Mouse (Mus musculus): ENCODE measurements at regions not wholly inside any gene's neighbourhood (a gene's known extent, or its start where the extent isn't known, plus 50 kb on each side); places are given as distances from the start of the nearest gene placed in this dataset.

DNA sequence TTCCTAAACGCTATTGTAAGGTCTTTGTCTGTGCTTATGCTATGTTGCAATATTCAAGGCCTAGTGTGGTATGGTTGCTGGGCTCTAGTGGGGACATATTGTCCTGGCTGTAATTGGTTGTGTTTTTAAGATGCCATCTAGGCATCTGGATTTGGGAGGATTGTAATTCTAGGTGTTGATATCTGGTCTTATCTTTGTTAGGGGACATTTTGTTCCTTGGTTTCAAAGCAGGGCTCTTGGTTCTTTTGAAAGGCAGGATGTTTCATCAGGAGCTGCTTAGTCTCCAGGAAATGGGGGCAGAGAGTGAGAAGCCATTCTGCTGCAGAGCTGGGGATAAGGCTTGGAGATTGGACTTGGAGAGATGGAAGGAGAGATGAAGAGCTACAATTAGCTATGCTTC, 194.7 kb upstream of the Usp24 start:
- Histone ChIP-seq H3K27me3 (ENCODE audit: control insufficient read depth, insufficient read depth, low read length) (no peaks in the 10 kb centered on the region), H3K27ac (ENCODE audit: low read length) (no peak overlapping the region), H3K4me2 (ENCODE audit: low read depth, low read length) (no peak overlapping the region), H3K9ac (ENCODE audit: low read length) (no peak overlapping the region), H3K36me3 (ENCODE audit: control insufficient read depth, insufficient read depth, low read length) (no peaks in the 10 kb centered on the region), H3K9me3 (replicated peaks; ENCODE audit: control insufficient read depth, low read length) (no peaks in the 10 kb centered on the region), H3K4me1 (ENCODE audit: control insufficient read depth, insufficient read depth, low read length) (no peaks in the 10 kb centered on the region; the same call in 1 of the 2 replicates), H3K4me3 (replicated peaks; ENCODE audit: low read length) (no peak overlapping the region)
- ATAC-seq (ENCODE audit: insufficient read depth, low FRiP score), result no peak
- 72% methylated on average over 1 of the region's 1 CpGs for WGBS

DNA sequence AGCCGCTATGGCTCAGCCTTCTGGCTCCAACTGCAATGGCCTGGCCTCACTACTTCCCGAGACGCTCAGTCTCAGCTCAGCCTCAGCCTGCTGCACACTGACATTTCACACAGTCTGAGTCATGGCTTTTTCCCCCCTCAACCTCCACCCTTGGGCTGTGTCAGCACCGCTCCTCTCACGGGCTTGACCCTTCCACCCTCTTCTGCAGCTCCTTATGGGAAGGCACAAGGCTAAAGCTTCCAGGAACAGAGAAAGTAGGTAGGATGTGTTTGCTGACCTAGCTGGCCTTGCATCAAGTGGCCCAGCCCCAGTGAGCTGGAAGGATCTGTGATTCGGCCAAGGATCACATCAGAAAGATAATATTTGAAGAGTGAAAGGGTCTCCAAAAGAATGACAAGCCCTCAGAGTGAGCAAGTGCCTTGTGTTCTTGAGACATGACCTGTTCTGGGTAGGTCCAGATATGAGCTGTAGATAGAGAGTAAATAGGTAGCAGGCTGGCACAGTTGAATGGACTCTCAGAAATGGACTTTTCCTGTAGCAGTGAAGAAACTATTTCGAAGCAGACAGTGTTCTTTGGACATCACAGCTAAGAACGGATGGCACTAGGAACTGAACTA, 192.9 kb upstream of the Usp24 start:
- WGBS, result 70% methylated on average over 8 of the region's 8 CpGs
- no peaks in the 10 kb centered on the region for H3K9me3 ChIP-seq (replicated peaks; ENCODE audit: control insufficient read depth, low read length)
- H3K9ac ChIP-seq (ENCODE audit: low read length), result no peak overlapping the region
- H3K27ac ChIP-seq (ENCODE audit: low read length), result no peak overlapping the region
- no peaks in the 10 kb centered on the region; the same call in 1 of the 2 replicates for H3K4me1 ChIP-seq (ENCODE audit: control insufficient read depth, insufficient read depth, low read length)
- ATAC-seq (ENCODE audit: insufficient read depth, low FRiP score), result no peak
- no peaks in the 10 kb centered on the region for H3K27me3 ChIP-seq (ENCODE audit: control insufficient read depth, insufficient read depth, low read length)
- H3K4me3 ChIP-seq (replicated peaks; ENCODE audit: low read length), result no peak overlapping the region
- H3K36me3 ChIP-seq (ENCODE audit: control insufficient read depth, insufficient read depth, low read length), result no peaks in the 10 kb centered on the region
- H3K4me2 ChIP-seq (ENCODE audit: low read depth, low read length), result no peak overlapping the region

DNA sequence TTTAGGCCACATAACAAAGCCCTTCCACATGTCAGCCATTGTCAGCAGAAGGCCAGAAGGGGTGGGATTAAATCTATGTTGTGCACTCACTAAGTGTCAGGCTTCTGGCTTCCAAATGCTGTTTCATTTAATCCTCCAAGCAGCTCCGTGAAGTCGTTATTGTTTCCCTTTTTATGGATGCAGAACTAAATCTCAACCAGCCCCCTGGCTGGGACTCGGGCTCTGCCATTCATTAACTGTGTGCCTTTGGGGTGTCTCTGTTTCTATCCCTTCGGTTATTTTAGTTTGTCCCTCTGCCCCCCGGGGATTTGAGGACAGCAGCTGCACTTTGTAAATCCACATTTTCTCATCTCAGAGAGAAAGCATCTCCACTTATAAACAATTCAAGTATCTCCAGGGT, 188.8 kb upstream of the Usp24 start:
- H3K36me3 ChIP-seq (ENCODE audit: control insufficient read depth, insufficient read depth, low read length), result no peaks in the 10 kb centered on the region
- no peaks in the 10 kb centered on the region for H3K27me3 ChIP-seq (ENCODE audit: control insufficient read depth, insufficient read depth, low read length)
- 56% methylated on average over 5 of the region's 5 CpGs for WGBS
- H3K27ac ChIP-seq (ENCODE audit: low read length), result peak overlapping the region; percentile 53; the same call in 1 of the 2 replicates
- no peak overlapping the region for H3K4me2 ChIP-seq (ENCODE audit: low read depth, low read length)
- no peaks in the 10 kb centered on the region; the same call in 1 of the 2 replicates for H3K4me1 ChIP-seq (ENCODE audit: control insufficient read depth, insufficient read depth, low read length)
- no peaks in the 10 kb centered on the region for H3K9me3 ChIP-seq (replicated peaks; ENCODE audit: control insufficient read depth, low read length)
- ATAC-seq (ENCODE audit: insufficient read depth, low FRiP score), result no peak
- no peak overlapping the region for H3K4me3 ChIP-seq (replicated peaks; ENCODE audit: low read length)
- H3K9ac ChIP-seq (ENCODE audit: low read length), result no peak overlapping the region

DNA sequence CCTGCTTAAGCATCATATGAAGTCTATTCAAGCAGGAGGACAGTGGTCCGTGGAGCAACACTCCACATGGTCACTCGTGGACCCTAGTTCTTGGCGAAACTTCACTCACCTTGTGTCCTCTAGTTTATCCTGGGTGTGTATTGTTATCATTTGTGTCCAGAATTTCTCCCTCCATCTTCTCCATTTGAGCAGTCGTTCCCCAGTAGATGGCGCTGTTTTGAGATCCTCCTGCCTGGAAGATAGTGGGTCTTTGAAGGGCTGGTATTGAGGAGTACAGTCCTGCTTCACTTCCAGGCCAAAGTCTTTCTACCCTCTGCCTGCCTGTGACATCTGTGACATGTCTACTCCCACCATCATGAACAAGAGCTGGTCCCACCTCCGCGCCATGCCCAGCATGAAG, 188.4 kb upstream of the Usp24 start:
- Histone ChIP-seq H3K4me1 (ENCODE audit: control insufficient read depth, insufficient read depth, low read length) (no peaks in the 10 kb centered on the region; the same call in 1 of the 2 replicates), H3K36me3 (ENCODE audit: control insufficient read depth, insufficient read depth, low read length) (no peaks in the 10 kb centered on the region), H3K27ac (ENCODE audit: low read length) (peak overlapping the region; percentile 53; the same call in 1 of the 2 replicates), H3K4me3 (replicated peaks; ENCODE audit: low read length) (no peak overlapping the region), H3K27me3 (ENCODE audit: control insufficient read depth, insufficient read depth, low read length) (no peaks in the 10 kb centered on the region), H3K4me2 (ENCODE audit: low read depth, low read length) (no peak overlapping the region), H3K9ac (ENCODE audit: low read length) (no peak overlapping the region), H3K9me3 (replicated peaks; ENCODE audit: control insufficient read depth, low read length) (no peaks in the 10 kb centered on the region)
- ATAC-seq (ENCODE audit: insufficient read depth, low FRiP score), result no peak
- 56% methylated on average over 7 of the region's 7 CpGs for WGBS

DNA sequence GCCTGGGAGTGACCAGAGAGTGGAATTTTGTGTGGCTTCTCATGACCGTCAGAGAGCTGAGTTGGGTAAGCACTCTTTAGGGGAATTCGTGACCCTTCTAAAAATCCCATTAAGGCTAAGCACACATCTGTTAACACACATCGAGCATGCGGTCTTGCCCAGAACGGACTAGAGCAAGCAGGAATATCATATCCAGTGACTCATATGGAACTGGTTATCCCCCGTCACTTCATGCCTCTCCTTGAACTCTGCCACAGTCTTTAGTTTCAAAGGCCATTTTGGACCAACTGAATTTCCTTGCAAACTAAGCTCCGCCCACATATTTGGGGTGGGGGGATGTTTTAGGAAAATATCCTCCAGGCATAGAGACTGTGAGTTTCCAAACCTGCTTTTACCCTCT, 186.7 kb upstream of the Usp24 start:
- H3K9me3 ChIP-seq (replicated peaks; ENCODE audit: control insufficient read depth, low read length), result no peaks in the 10 kb centered on the region
- no peak overlapping the region for H3K4me3 ChIP-seq (replicated peaks; ENCODE audit: low read length)
- no peak overlapping the region for H3K9ac ChIP-seq (ENCODE audit: low read length)
- no peaks in the 10 kb centered on the region for H3K36me3 ChIP-seq (ENCODE audit: control insufficient read depth, insufficient read depth, low read length)
- no peaks in the 10 kb centered on the region; the same call in 1 of the 2 replicates for H3K4me1 ChIP-seq (ENCODE audit: control insufficient read depth, insufficient read depth, low read length)
- peak overlapping the region; percentile 71 for H3K27ac ChIP-seq (ENCODE audit: low read length)
- H3K27me3 ChIP-seq (ENCODE audit: control insufficient read depth, insufficient read depth, low read length), result no peaks in the 10 kb centered on the region
- 52% methylated on average over 7 of the region's 7 CpGs for WGBS
- H3K4me2 ChIP-seq (ENCODE audit: low read depth, low read length), result no peak overlapping the region
- ATAC-seq (ENCODE audit: insufficient read depth, low FRiP score), result peak; percentile 46

DNA sequence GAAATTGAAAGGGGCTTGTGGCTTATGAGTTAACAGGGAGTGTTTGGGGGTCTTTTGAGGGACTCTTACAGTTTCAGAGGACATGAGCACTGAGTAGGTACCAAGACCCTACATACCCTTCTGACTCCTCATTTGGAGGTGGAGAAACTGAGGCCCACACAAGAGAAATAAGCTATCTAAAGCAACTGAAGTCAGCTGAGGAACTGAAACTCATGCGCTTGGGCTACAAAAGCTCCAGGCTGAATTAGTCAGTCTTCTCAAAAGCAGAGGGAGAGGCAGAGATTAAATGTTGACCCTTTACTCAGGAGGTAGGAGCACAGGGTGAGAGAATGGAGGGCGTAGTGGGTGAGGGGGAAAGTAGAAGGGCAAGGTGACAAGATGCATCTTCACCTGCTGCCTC, 186.2 kb upstream of the Usp24 start:
- Histone ChIP-seq H3K9me3 (replicated peaks; ENCODE audit: control insufficient read depth, low read length) (no peaks in the 10 kb centered on the region), H3K36me3 (ENCODE audit: control insufficient read depth, insufficient read depth, low read length) (no peaks in the 10 kb centered on the region), H3K4me3 (replicated peaks; ENCODE audit: low read length) (no peak overlapping the region), H3K27me3 (ENCODE audit: control insufficient read depth, insufficient read depth, low read length) (no peaks in the 10 kb centered on the region), H3K9ac (ENCODE audit: low read length) (no peak overlapping the region), H3K4me2 (ENCODE audit: low read depth, low read length) (no peak overlapping the region), H3K27ac (ENCODE audit: low read length) (no peak overlapping the region), H3K4me1 (ENCODE audit: control insufficient read depth, insufficient read depth, low read length) (no peaks in the 10 kb centered on the region; the same call in 1 of the 2 replicates)
- no peak for ATAC-seq (ENCODE audit: insufficient read depth, low FRiP score)
- 89% methylated on average over 2 of the region's 2 CpGs for WGBS

DNA sequence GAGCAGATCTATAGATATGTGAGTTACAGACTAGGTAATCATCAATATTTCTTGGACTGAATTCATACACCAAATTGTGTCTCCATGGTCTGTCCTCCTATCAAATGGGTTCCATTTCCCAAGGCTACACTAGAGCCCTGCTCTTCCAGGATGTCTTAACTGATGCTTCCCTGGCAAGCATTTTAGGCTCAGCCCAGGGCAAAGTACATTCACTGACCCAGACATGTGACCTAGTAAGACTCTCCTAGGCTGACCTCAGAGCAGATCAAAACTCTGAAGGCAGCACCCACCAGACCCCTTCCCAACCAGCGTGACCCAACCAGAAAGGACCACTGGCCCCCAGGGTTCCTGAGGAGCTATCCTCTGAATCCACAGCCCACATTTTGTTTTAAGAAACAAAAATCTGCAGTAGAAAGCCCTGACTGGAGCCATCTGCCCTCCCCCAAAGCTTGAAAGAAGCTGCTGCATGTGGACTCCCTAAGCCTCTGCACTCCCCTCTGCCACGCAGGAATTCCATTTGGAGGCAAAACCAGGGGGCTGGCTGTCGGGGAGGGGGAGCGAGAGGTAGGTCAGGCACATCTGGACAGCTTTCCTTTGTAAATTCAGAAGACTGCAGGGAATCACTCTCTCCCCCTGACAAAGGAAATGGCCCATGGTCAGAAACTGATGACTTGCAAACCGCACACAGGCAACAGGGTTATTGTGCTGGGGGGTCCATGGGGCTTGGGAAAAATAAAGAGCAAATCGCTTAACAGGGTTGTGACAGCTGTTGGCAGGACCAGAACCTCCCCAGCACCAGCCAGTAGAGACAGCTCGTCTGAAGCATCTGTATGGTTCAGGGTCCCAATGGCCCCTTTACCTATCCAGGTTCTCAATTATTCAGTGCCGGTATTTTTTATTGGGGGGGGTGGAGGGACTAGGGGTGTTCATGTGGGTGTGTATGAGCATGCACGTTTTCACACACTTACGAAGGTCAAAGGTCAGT, 182.0 kb upstream of the Usp24 start:
- no peaks in the 10 kb centered on the region for H3K36me3 ChIP-seq (ENCODE audit: control insufficient read depth, insufficient read depth, low read length)
- ATAC-seq (ENCODE audit: insufficient read depth, low FRiP score), result no peak
- H3K4me2 ChIP-seq (ENCODE audit: low read depth, low read length), result no peak overlapping the region
- WGBS, result 62% methylated on average over 10 of the region's 10 CpGs
- H3K27me3 ChIP-seq (ENCODE audit: control insufficient read depth, insufficient read depth, low read length), result no peaks in the 10 kb centered on the region
- H3K9me3 ChIP-seq (replicated peaks; ENCODE audit: control insufficient read depth, low read length), result no peaks in the 10 kb centered on the region
- no peak overlapping the region for H3K27ac ChIP-seq (ENCODE audit: low read length)
- H3K4me1 ChIP-seq (ENCODE audit: control insufficient read depth, insufficient read depth, low read length), result no peaks in the 10 kb centered on the region; the same call in 1 of the 2 replicates
- H3K4me3 ChIP-seq (replicated peaks; ENCODE audit: low read length), result no peak overlapping the region
- H3K9ac ChIP-seq (ENCODE audit: low read length), result no peak overlapping the region

DNA sequence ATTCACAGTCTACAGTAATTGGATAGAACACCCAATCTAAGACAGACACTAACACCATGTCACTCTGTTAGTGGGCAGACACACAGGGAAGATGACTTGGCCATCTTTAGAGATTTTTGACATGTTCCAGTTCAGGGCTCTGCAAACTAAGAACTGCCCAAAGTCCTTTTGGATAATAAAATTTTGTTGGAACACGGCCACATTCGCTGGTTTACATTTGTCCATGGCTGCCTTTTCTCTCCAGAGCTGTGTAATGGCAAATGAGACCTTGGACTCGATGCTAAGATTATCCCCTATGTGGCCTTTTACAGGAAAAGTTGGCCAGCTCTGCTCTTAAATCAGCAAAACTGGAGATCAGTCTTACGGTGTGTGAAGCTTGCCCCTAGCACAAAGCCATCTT, 173.3 kb upstream of the Usp24 start:
- Histone ChIP-seq H3K9ac (ENCODE audit: low read length) (no peak overlapping the region), H3K9me3 (replicated peaks; ENCODE audit: control insufficient read depth, low read length) (no peaks in the 10 kb centered on the region), H3K4me3 (replicated peaks; ENCODE audit: low read length) (no peak overlapping the region), H3K36me3 (ENCODE audit: control insufficient read depth, insufficient read depth, low read length) (no peaks in the 10 kb centered on the region), H3K4me1 (ENCODE audit: control insufficient read depth, insufficient read depth, low read length) (no peaks in the 10 kb centered on the region), H3K4me2 (ENCODE audit: low read depth, low read length) (no peak overlapping the region), H3K27ac (ENCODE audit: low read length) (no peak overlapping the region), H3K27me3 (ENCODE audit: control insufficient read depth, insufficient read depth, low read length) (no peaks in the 10 kb centered on the region)
- peak; percentile 25; the same call in 1 of the 2 replicates for ATAC-seq (ENCODE audit: insufficient read depth, low FRiP score)
- WGBS, result 64% methylated on average over 4 of the region's 4 CpGs
